8 mouse cellular contexts compared by ENCODE assay signal in genomic region chr9:65404331-65405183, GRCm38 (mm10). TPM values are rescaled to one million over a fixed set of nuclear protein-coding genes. Genes with fewer than 3 reads are reported as not detected.
DNase-seq lines count a peak whose midpoint lies in the region; ATAC-seq and TF ChIP-seq lines count a peak whose summit lies in the region.

No protein-coding gene starts in this region.

- TF ChIP-seq CTCF in Patski (IDR thresholded peaks at IDR 0.05) = no peak

- POLR2A ChIA-PET in Patski (lab: Charles Lee) = interaction anchor here (0.7 kb wide), 1 partner anchor 14 kb away, joined by 3 read pairs; no protein-coding TSS in a partner anchor

- CTCF ChIA-PET in Patski (lab: Charles Lee) = interaction anchor here (0.9 to 1.1 kb wide), 2 partner anchors 12 to 31 kb away, joined by 3 read pairs; no protein-coding TSS in a partner anchor

- peak; percentile 2 for ATAC-seq in Patski
- peak; percentile 81 for ATAC-seq in common myeloid progenitor, adult 5-6 weeks (replicated peaks; ENCODE audit: low read depth, poor library complexity, severe bottlenecking)

- no peaks in the 10 kb centered on the region for H3K27me3 ChIP-seq in Patski

- intact Hi-C loops in heart, postnatal 10 days (cut with DNase I) = no loop called here

- in situ Hi-C loops in Patski (cut with MboI; ENCODE audit: low pct_unique_long_range_greater_than_20kb) = no loop called here

- peak; percentile 56 for DNase-seq in 416B (ENCODE audit: low read depth)
- DNase-seq in Patski (ENCODE audit: low read depth, low spot score) = no peak
- peak; percentile 90 to 92 for DNase-seq in heart, postnatal 10 days
- DNase-seq in left cerebral cortex, adult 18-20 months (ENCODE audit: low spot score in 2 of 2) = peak; percentile 66 to 75
- DNase-seq in right cerebral cortex, postnatal 10 days (ENCODE audit: low spot score in 2 of 2) = peak; percentile 84 to 85
- DNase-seq in embryo, embryonic 9.5 days (ENCODE audit: extremely low spot score) = no peak
- DNase-seq in thymus, adult 18-20 months = no peak

RNA-seq across cellular contexts. Expression of gene Rasl12, which starts 6.3 kb away (rescaled TPM):
- 52.0 TPM for polyA plus RNA-seq in Patski (2021)
- 0.14 TPM in 1 of 2 replicates, not detected in the other for total RNA-seq in common myeloid progenitor, adult 5-6 weeks (2017)
- total RNA-seq in heart, postnatal 10 days (2021) = 10 to 100 TPM; 13.3 to 16.2 TPM
- 1 to 10 TPM; 2.4 to 2.7 TPM for total RNA-seq in left cerebral cortex, adult 18-20 months (2021)

RNA-seq across cellular contexts. Expression of gene Kbtbd13, which starts 13.1 kb away (rescaled TPM):
- 0.01 TPM for polyA plus RNA-seq in Patski (2021)
- total RNA-seq in common myeloid progenitor, adult 5-6 weeks (2017) = 0.55 TPM in 1 of 2 replicates, not detected in the other
- total RNA-seq in heart, postnatal 10 days (2021) = 1 to 10 TPM; 1.1 to 2.1 TPM
- total RNA-seq in left cerebral cortex, adult 18-20 months (2021) = under 1 TPM in 1 of 2 experiments, not detected in 1; 0.16 TPM

RNA-seq across cellular contexts. Expression of gene Slc51b, which starts 18.2 kb away (rescaled TPM):
- polyA plus RNA-seq in Patski (2021) = 0.26 TPM
- total RNA-seq in common myeloid progenitor, adult 5-6 weeks (2017) = not detected in 2 replicates
- total RNA-seq in heart, postnatal 10 days (2021) = not detected
- total RNA-seq in left cerebral cortex, adult 18-20 months (2021) = not detected

RNA-seq across cellular contexts. Expression of gene Mtfmt, which starts 31.0 kb away (rescaled TPM):
- 21.3 TPM for polyA plus RNA-seq in Patski (2021)
- 19.2 and 21.0 TPM in 2 replicates for total RNA-seq in common myeloid progenitor, adult 5-6 weeks (2017)
- total RNA-seq in heart, postnatal 10 days (2021) = 1 to 10 TPM; 6.6 to 6.9 TPM
- total RNA-seq in left cerebral cortex, adult 18-20 months (2021) = 10 to 100 TPM; 15.4 to 16.5 TPM

RNA-seq across cellular contexts. Expression of gene Ubap1l, which starts 43.7 kb away (rescaled TPM):
- polyA plus RNA-seq in Patski (2021) = 0.19 TPM
- not detected in 2 replicates for total RNA-seq in common myeloid progenitor, adult 5-6 weeks (2017)
- total RNA-seq in heart, postnatal 10 days (2021) = 1 to 10 TPM in 1 of 2 experiments, not detected in 1; 1.0 TPM
- total RNA-seq in left cerebral cortex, adult 18-20 months (2021) = 1 to 10 TPM; 4.0 to 5.2 TPM

Comparison
In these comparisons a context has a peak if more than half of its experiments do, and no peak if none do; other contexts are left out.
1. DNase-seq: peak in 416B (single experiment), heart, postnatal 10 days (2 of 2), left cerebral cortex, adult 18-20 months (2 of 2) and right cerebral cortex, postnatal 10 days (2 of 2); none in Patski (single experiment), embryo, embryonic 9.5 days (single experiment) and thymus, adult 18-20 months (0 of 2).